Comparison of ENCODE assay signal across 8 mouse cellular contexts in genomic region chr11:20639918-20640447, GRCm38 (mm10).
DNase-seq lines count a peak whose midpoint lies in the region; ATAC-seq lines count a peak whose summit lies in the region.

No protein-coding gene starts in this region.

- H3K27ac ChIP-seq in intestine, embryonic 16.5 days (ENCODE audit: low read length) = peak overlapping the region; percentile 55; the same call in 1 of the 2 replicates

- H3K36me3 ChIP-seq in intestine, embryonic 16.5 days (ENCODE audit: control insufficient read depth, insufficient read depth, low read length) = no peaks in the 10 kb centered on the region

- DNase-seq in ovary, postnatal 36 days (ENCODE audit: low spot score) = peak; percentile 60
- no peak for DNase-seq in ovary, postnatal 10 days (ENCODE audit: low spot score)
- DNase-seq in gastrocnemius, postnatal 25 days = peak; percentile 41
- no peak for DNase-seq in left cerebral cortex, adult 8-10 months (ENCODE audit: low spot score in 2 of 2)
- no peak for DNase-seq in cerebellum, postnatal 14 days
- DNase-seq in spleen, adult 12 weeks (ENCODE audit: low spot score) = no peak

- no peak overlapping the region for H3K4me3 ChIP-seq in intestine, embryonic 16.5 days (ENCODE audit: low read length)

- WGBS in intestine, embryonic 16.5 days = 7% methylated on average over 11 of the region's 11 CpGs

- peak overlapping the region; percentile 35 for H3K4me2 ChIP-seq in intestine, embryonic 16.5 days (ENCODE audit: low read depth, low read length)

- H3K9me3 ChIP-seq in intestine, embryonic 16.5 days (ENCODE audit: control insufficient read depth, low read length) = no peaks in the 10 kb centered on the region

- ATAC-seq in intestine, embryonic 16.5 days = 0 out of 2 replicates have a peak, but pooled peaks have one; percentile 26
- 0 out of 2 replicates have a peak, but pooled peaks have one; percentile 6 for ATAC-seq in megakaryocyte-erythroid progenitor cell, adult 5-6 weeks (replicated peaks; ENCODE audit: low FRiP score, low TSS enrichment, poor library complexity, severe bottlenecking)

- H3K9ac ChIP-seq in intestine, embryonic 16.5 days (ENCODE audit: low read depth, low read length) = peak overlapping the region; percentile 47

- H3K4me1 ChIP-seq in intestine, embryonic 16.5 days (ENCODE audit: control insufficient read depth, insufficient read depth, low read length) = peaks cover 26% of the 10 kb centered on the region

- no peaks in the 10 kb centered on the region for H3K27me3 ChIP-seq in intestine, embryonic 16.5 days (replicated peaks; ENCODE audit: control insufficient read depth, insufficient read depth, low read length)

Comparison
In these comparisons a context has a peak if more than half of its experiments do, and no peak if none do; other contexts are left out.
1. DNase-seq: peak in ovary, postnatal 36 days (single experiment) and gastrocnemius, postnatal 25 days (single experiment); none in ovary, postnatal 10 days (single experiment), left cerebral cortex, adult 8-10 months (0 of 2), cerebellum, postnatal 14 days (0 of 2) and spleen, adult 12 weeks (single experiment).